Mouse (Mus musculus): ENCODE results near the gene Top3a. TPM values are rescaled to one million over a fixed set of nuclear protein-coding genes. Genes with fewer than 3 reads are reported as not detected.
A peak's percentile ranks its signal among the peaks of the same experiment; 100 is the strongest.

Gene Top3a
- polyA plus RNA-seq, 1 experiment from 2014 or later: 4.3 TPM

- Histone ChIP-seq H3K4me1 (replicated peaks; ENCODE audit: control insufficient read depth, insufficient read depth) (0 out of 2 replicates have a peak, but pooled peaks cover 3% of the 10 kb centered on the region), H3K9me3 (ENCODE audit: control insufficient read depth, low read length) (no peaks in the 10 kb centered on the region), H3K9ac (ENCODE audit: low read length) (no peak overlapping the region), H3K36me3 (ENCODE audit: control insufficient read depth, insufficient read depth, low read length) (peaks cover 59% of the 10 kb centered on the region), H3K4me3 (ENCODE audit: low read depth, low read length) (no peak overlapping the region), H3K27ac (replicated peaks) (no peak overlapping the region), H3K27me3 (ENCODE audit: control insufficient read depth, insufficient read depth, low read length) (no peaks in the 10 kb centered on the region), H3K4me2 (replicated peaks; ENCODE audit: low read depth) (no peak overlapping the region)
- WGBS: 87% methylated on average over 10 of the region's 10 CpGs
- TF ChIP-seq EP300 (optimal IDR thresholded peaks at IDR 0.05) (no peak), CTCF (IDR thresholded peaks at IDR 0.05; ENCODE audit: low read depth) (no peak)
- DNase-seq (ENCODE audit: low spot score): peak; percentile 12
- ATAC-seq (ENCODE audit: low FRiP score, low TSS enrichment): no peak
Observed at GRCm38 (mm10) chr11:60708631-60709030, 68.5 kb downstream of the Top3a start.

GRCm38 (mm10) chr11:60707672-60708071 lies 69.5 kb downstream of the Top3a start:
- no peak overlapping the region for H3K4me2 ChIP-seq (replicated peaks; ENCODE audit: low read depth)
- H3K4me3 ChIP-seq (ENCODE audit: low read depth, low read length): no peak overlapping the region
- H3K27me3 ChIP-seq (ENCODE audit: control insufficient read depth, insufficient read depth, low read length): no peaks in the 10 kb centered on the region
- 0 out of 2 replicates have a peak, but pooled peaks have one; percentile 2 for TF ChIP-seq CTCF (IDR thresholded peaks at IDR 0.05; ENCODE audit: low read depth)
- TF ChIP-seq EP300 (optimal IDR thresholded peaks at IDR 0.05): peak; percentile 31
- peaks cover 52% of the 10 kb centered on the region for H3K36me3 ChIP-seq (ENCODE audit: control insufficient read depth, insufficient read depth, low read length)
- H3K9me3 ChIP-seq (ENCODE audit: control insufficient read depth, low read length): no peaks in the 10 kb centered on the region
- DNase-seq (ENCODE audit: low spot score): peak; percentile 93
- no peak overlapping the region for H3K9ac ChIP-seq (ENCODE audit: low read length)
- WGBS: 44% methylated on average over 3 of the region's 3 CpGs
- 0 out of 2 replicates have a peak, but pooled peaks cover 3% of the 10 kb centered on the region for H3K4me1 ChIP-seq (replicated peaks; ENCODE audit: control insufficient read depth, insufficient read depth)
- peak; percentile 90 for ATAC-seq (ENCODE audit: low FRiP score, low TSS enrichment)
- peak overlapping the region; percentile 76 for H3K27ac ChIP-seq (replicated peaks)

DNA sequence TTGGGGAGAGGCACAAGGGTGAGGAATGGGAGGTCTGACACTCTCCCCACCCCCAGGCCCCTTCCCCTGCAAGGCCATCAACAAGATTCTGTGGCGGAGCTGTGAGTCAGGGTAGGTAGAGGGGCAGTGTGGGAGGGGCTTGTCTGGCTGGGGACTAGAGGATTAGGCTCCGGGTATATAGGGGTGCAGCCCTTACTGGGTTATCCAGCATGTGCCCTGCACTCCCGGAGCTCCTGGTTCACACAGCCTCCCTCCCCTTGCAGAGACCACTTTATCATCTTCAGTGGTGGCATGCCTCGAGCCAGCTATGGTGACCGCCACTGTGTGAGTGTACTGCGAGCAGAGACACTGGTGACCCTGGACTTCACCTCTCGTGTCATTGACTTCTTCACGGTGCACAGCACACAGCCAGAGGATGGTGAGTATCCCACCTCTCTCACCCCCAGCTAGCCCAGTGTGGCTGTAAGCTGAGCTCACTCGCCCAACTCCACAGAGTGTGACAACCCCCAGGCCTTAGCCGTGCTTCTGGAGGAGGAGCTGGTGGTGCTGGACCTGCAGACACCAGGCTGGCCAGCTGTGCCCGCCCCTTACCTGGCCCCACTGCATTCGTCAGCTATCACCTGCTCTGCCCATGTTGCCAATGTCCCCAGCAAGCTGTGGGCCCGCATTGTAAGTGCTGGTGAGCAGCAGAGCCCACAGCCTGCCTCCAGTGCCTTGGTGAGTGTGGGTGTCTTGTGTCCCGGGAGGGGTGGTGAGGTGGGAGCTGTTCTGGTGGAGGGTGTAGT lies 70.3 kb downstream of the Top3a start:
- Histone ChIP-seq H3K4me2 (replicated peaks; ENCODE audit: low read depth) (no peak overlapping the region), H3K27ac (replicated peaks) (peak overlapping the region; percentile 76; the same call in 1 of the 2 replicates), H3K4me3 (ENCODE audit: low read depth, low read length) (no peak overlapping the region), H3K9ac (ENCODE audit: low read length) (no peak overlapping the region; the same call in 1 of the 2 replicates), H3K9me3 (ENCODE audit: control insufficient read depth, low read length) (no peaks in the 10 kb centered on the region), H3K4me1 (replicated peaks; ENCODE audit: control insufficient read depth, insufficient read depth) (0 out of 2 replicates have a peak, but pooled peaks cover 3% of the 10 kb centered on the region), H3K27me3 (ENCODE audit: control insufficient read depth, insufficient read depth, low read length) (no peaks in the 10 kb centered on the region), H3K36me3 (ENCODE audit: control insufficient read depth, insufficient read depth, low read length) (peaks cover 44% of the 10 kb centered on the region)
- WGBS: 85% methylated on average over 14 of the region's 14 CpGs
- TF ChIP-seq CTCF (IDR thresholded peaks at IDR 0.05; ENCODE audit: low read depth): no peak
- TF ChIP-seq EP300 (optimal IDR thresholded peaks at IDR 0.05): no peak
- DNase-seq (ENCODE audit: low spot score) (peak; percentile 13), ATAC-seq (ENCODE audit: low FRiP score, low TSS enrichment) (no peak)

DNA sequence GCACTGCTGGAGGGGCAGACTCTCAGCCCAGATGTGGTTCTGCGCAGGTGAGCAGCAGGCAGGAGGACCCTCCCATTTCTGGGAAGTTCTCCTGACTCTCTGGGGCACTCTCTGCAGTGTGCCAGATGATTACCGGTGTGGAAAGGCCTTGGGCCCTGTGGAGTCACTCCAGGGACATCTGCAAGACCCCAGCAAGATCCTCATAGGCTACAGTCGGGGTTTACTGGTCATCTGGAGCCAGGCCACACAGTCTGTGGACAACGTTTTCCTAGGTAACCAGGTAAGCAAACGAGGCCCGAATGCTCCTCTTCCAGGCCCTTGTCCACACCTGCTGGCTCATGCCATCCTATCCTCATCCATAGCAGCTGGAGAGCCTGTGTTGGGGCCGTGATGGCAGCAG lies 71.1 kb downstream of the Top3a start:
- TF ChIP-seq CTCF (IDR thresholded peaks at IDR 0.05; ENCODE audit: low read depth) (no peak), EP300 (optimal IDR thresholded peaks at IDR 0.05) (no peak)
- Histone ChIP-seq H3K4me2 (replicated peaks; ENCODE audit: low read depth) (no peak overlapping the region), H3K27me3 (ENCODE audit: control insufficient read depth, insufficient read depth, low read length) (no peaks in the 10 kb centered on the region), H3K9ac (ENCODE audit: low read length) (no peak overlapping the region), H3K9me3 (ENCODE audit: control insufficient read depth, low read length) (no peaks in the 10 kb centered on the region), H3K4me1 (replicated peaks; ENCODE audit: control insufficient read depth, insufficient read depth) (0 out of 2 replicates have a peak, but pooled peaks cover 3% of the 10 kb centered on the region), H3K27ac (replicated peaks) (no peak overlapping the region), H3K4me3 (ENCODE audit: low read depth, low read length) (no peak overlapping the region), H3K36me3 (ENCODE audit: control insufficient read depth, insufficient read depth, low read length) (peaks cover 36% of the 10 kb centered on the region)
- WGBS: 92% methylated on average over 7 of the region's 7 CpGs
- no peak for ATAC-seq (ENCODE audit: low FRiP score, low TSS enrichment)
- peak; percentile 11 for DNase-seq (ENCODE audit: low spot score)

- Histone ChIP-seq H3K9ac (ENCODE audit: low read length) (no peak overlapping the region), H3K4me3 (ENCODE audit: low read depth, low read length) (no peak overlapping the region), H3K27me3 (ENCODE audit: control insufficient read depth, insufficient read depth, low read length) (no peaks in the 10 kb centered on the region), H3K27ac (replicated peaks) (no peak overlapping the region), H3K4me1 (replicated peaks; ENCODE audit: control insufficient read depth, insufficient read depth) (peaks cover 7% of the 10 kb centered on the region; the same call in 1 of the 2 replicates), H3K36me3 (ENCODE audit: control insufficient read depth, insufficient read depth, low read length) (peaks cover 32% of the 10 kb centered on the region), H3K9me3 (ENCODE audit: control insufficient read depth, low read length) (no peaks in the 10 kb centered on the region), H3K4me2 (replicated peaks; ENCODE audit: low read depth) (no peak overlapping the region)
- peak; percentile 11 for DNase-seq (ENCODE audit: low spot score)
- 91% methylated on average over 3 of the region's 3 CpGs for WGBS
- no peak for ATAC-seq (ENCODE audit: low FRiP score, low TSS enrichment)
- TF ChIP-seq EP300 (optimal IDR thresholded peaks at IDR 0.05): no peak
- no peak for TF ChIP-seq CTCF (IDR thresholded peaks at IDR 0.05; ENCODE audit: low read depth)
Observed at GRCm38 (mm10) chr11:60705255-60705654, 71.9 kb downstream of the Top3a start.

Data from stomach, postnatal 0 days (tissue).